Mouse (Mus musculus) cortical plate, adult 2 months (tissue): Measurements from ENCODE around the gene Hdac9.

Experiments used
- CTCF ChIP-seq: fragments of 200-500 bp; IDR thresholded peaks from 2 replicates; pipeline ENCODE4 v1.5.1; 2011; ENCODE audit warnings: mild to moderate bottlenecking, control low read depth, low read length; ENCODE audit not compliant: insufficient read depth; ENCODE audit errors: extremely low read depth
- POLR2A ChIP-seq: fragments of 200-500 bp; IDR thresholded peaks from 2 replicates; pipeline ENCODE4 v1.6.1; 2011; ENCODE audit warnings: mild to moderate bottlenecking, low read length, control low read depth; ENCODE audit not compliant: insufficient read depth; ENCODE audit errors: extremely low read depth

DNA sequence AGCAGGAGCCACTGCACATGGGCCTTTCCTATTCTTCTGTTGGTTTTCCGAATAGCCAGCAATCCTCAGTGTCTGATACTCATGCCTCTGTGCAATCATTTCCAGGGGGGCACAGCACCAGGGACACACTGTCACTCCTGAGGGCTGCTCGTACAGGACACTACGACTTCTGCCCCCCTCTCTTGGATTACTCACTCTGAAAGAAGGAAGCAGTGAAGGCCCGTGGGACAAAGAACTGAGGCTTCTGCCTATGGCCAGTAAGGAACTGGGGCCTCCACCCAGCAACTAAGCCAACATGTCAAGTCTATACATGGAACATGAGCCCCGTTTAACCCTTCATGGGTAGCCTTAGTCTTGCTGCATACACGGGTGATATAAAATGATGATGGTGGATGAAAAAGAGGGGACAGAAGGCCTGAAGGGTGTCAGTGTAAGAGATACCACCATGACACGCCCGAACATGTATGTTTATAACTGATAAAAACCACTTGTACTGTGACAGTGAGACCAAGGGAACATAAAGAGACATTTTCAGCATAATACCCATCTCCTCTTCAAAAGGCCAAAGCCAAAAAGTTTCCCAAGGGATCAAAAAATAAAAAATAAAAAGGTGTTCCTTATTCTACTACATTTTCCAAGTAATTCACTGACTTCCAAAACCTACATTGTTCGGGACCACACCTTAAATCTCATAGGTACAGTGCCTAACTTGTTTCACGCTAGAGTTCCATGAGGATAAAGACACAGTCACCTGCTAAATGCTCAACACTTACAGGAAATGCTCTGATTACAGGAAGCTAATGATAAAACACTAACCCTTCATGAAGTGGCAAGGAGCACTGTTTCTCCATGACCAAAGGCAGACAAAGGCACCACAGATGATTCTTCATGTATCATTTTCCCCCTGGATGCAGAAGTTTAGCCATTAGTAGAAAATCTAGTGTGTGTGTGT lies 127.6 kb downstream of the Hdac9 start:
- no peak for TF ChIP-seq POLR2A
- TF ChIP-seq CTCF: no peak
